Mouse (Mus musculus): Measurements from ENCODE around the gene Rnf38. TPM values are rescaled to one million over a fixed set of nuclear protein-coding genes. Genes with fewer than 3 reads are reported as not detected.

Gene Rnf38
- total and polyA plus RNA-seq, 2 experiments = 6.7 to 23.5 TPM

GRCm38 (mm10) chr4:44234004-44234866 lies 646 bp upstream of the Rnf38 start:
- DNase-seq (ENCODE audit: extremely low read depth, low read depth, low spot score) = peak; percentile 66
- TF ChIP-seq POLR2A (IDR thresholded peaks at IDR 0.05; ENCODE audit: extremely low read depth, insufficient read depth, low read length) (peak; percentile 95), CTCF (IDR thresholded peaks at IDR 0.05; ENCODE audit: low read depth, low read length) (no peak)
- WGBS = 3% methylated on average over 46 of the region's 62 CpGs
- peak overlapping the region; percentile 70 for H3K4me3 ChIP-seq (ENCODE audit: insufficient read depth, low read depth, low read length)
- H3K27me3 ChIP-seq (ENCODE audit: control insufficient read depth, insufficient read depth, low read length) = no peaks in the 10 kb centered on the region
- H3K27ac ChIP-seq (replicated peaks; ENCODE audit: insufficient read depth, low read depth, low read length) = peak overlapping the region; percentile 90
- H3K36me3 ChIP-seq (ENCODE audit: control insufficient read depth, insufficient read depth, low read length) = no peaks in the 10 kb centered on the region
- peaks cover 3% of the 10 kb centered on the region; the same call in 1 of the 2 replicates for H3K79me2 ChIP-seq (ENCODE audit: control insufficient read depth, insufficient read depth, low read length)
- peak overlapping the region; percentile 85 for H3K9ac ChIP-seq (ENCODE audit: low read depth, low read length)
- peaks cover 3% of the 10 kb centered on the region; the same call in 1 of the 2 replicates for H3K4me1 ChIP-seq (ENCODE audit: control insufficient read depth, insufficient read depth, low read length)

GRCm38 (mm10) chr4:44232771-44233712 lies 547 bp downstream of the Rnf38 start:
- peak overlapping the region; percentile 83 for H3K4me3 ChIP-seq (ENCODE audit: insufficient read depth, low read depth, low read length)
- peaks cover 3% of the 10 kb centered on the region; the same call in 1 of the 2 replicates for H3K79me2 ChIP-seq (ENCODE audit: control insufficient read depth, insufficient read depth, low read length)
- no peaks in the 10 kb centered on the region for H3K36me3 ChIP-seq (ENCODE audit: control insufficient read depth, insufficient read depth, low read length)
- TF ChIP-seq POLR2A (IDR thresholded peaks at IDR 0.05; ENCODE audit: extremely low read depth, insufficient read depth, low read length) = no peak
- no peak; the same call in 1 of the 2 replicates for TF ChIP-seq CTCF (IDR thresholded peaks at IDR 0.05; ENCODE audit: low read depth, low read length)
- peak overlapping the region; percentile 55 for H3K27ac ChIP-seq (replicated peaks; ENCODE audit: insufficient read depth, low read depth, low read length)
- no peaks in the 10 kb centered on the region for H3K27me3 ChIP-seq (ENCODE audit: control insufficient read depth, insufficient read depth, low read length)
- 2% methylated on average over 44 of the region's 68 CpGs for WGBS
- peak; percentile 33 for DNase-seq (ENCODE audit: extremely low read depth, low read depth, low spot score)
- peaks cover 3% of the 10 kb centered on the region; the same call in 1 of the 2 replicates for H3K4me1 ChIP-seq (ENCODE audit: control insufficient read depth, insufficient read depth, low read length)
- H3K9ac ChIP-seq (ENCODE audit: low read depth, low read length) = peak overlapping the region; percentile 74

- H3K79me2 ChIP-seq (ENCODE audit: control insufficient read depth, insufficient read depth, low read length) = peaks cover 23% of the 10 kb centered on the region; the same call in 1 of the 2 replicates
- no peak for DNase-seq (ENCODE audit: extremely low read depth, low read depth, low spot score)
- no peak overlapping the region for H3K4me3 ChIP-seq (ENCODE audit: insufficient read depth, low read depth, low read length)
- no peak overlapping the region for H3K9ac ChIP-seq (ENCODE audit: low read depth, low read length)
- H3K27me3 ChIP-seq (ENCODE audit: control insufficient read depth, insufficient read depth, low read length) = no peaks in the 10 kb centered on the region
- H3K4me1 ChIP-seq (ENCODE audit: control insufficient read depth, insufficient read depth, low read length) = no peaks in the 10 kb centered on the region
- 95% methylated on average over 10 of the region's 10 CpGs for WGBS
- H3K36me3 ChIP-seq (ENCODE audit: control insufficient read depth, insufficient read depth, low read length) = no peaks in the 10 kb centered on the region
- H3K27ac ChIP-seq (replicated peaks; ENCODE audit: insufficient read depth, low read depth, low read length) = no peak overlapping the region
- no peak for TF ChIP-seq CTCF (IDR thresholded peaks at IDR 0.05; ENCODE audit: low read depth, low read length)
- no peak for TF ChIP-seq POLR2A (IDR thresholded peaks at IDR 0.05; ENCODE audit: extremely low read depth, insufficient read depth, low read length)
Observed at GRCm38 (mm10) chr4:44225128-44225527, 8.5 kb downstream of the Rnf38 start.

- TF ChIP-seq POLR2A (IDR thresholded peaks at IDR 0.05; ENCODE audit: extremely low read depth, insufficient read depth, low read length) (no peak), CTCF (IDR thresholded peaks at IDR 0.05; ENCODE audit: low read depth, low read length) (no peak)
- 86% methylated on average over 9 of the region's 9 CpGs for WGBS
- H3K9ac ChIP-seq (ENCODE audit: low read depth, low read length) = no peak overlapping the region
- H3K4me3 ChIP-seq (ENCODE audit: insufficient read depth, low read depth, low read length) = no peak overlapping the region
- H3K27ac ChIP-seq (replicated peaks; ENCODE audit: insufficient read depth, low read depth, low read length) = no peak overlapping the region
- DNase-seq (ENCODE audit: extremely low read depth, low read depth, low spot score) = no peak
- H3K36me3 ChIP-seq (ENCODE audit: control insufficient read depth, insufficient read depth, low read length) = no peaks in the 10 kb centered on the region
- H3K4me1 ChIP-seq (ENCODE audit: control insufficient read depth, insufficient read depth, low read length) = no peaks in the 10 kb centered on the region
- no peaks in the 10 kb centered on the region for H3K27me3 ChIP-seq (ENCODE audit: control insufficient read depth, insufficient read depth, low read length)
- peaks cover 21% of the 10 kb centered on the region; the same call in 1 of the 2 replicates for H3K79me2 ChIP-seq (ENCODE audit: control insufficient read depth, insufficient read depth, low read length)
Observed at GRCm38 (mm10) chr4:44224141-44224540, 9.4 kb downstream of the Rnf38 start.

GRCm38 (mm10) chr4:44223444-44223843 lies 10.1 kb downstream of the Rnf38 start:
- WGBS = 57% methylated on average over 4 of the region's 4 CpGs
- no peaks in the 10 kb centered on the region for H3K4me1 ChIP-seq (ENCODE audit: control insufficient read depth, insufficient read depth, low read length)
- no peak for TF ChIP-seq CTCF (IDR thresholded peaks at IDR 0.05; ENCODE audit: low read depth, low read length)
- TF ChIP-seq POLR2A (IDR thresholded peaks at IDR 0.05; ENCODE audit: extremely low read depth, insufficient read depth, low read length) = no peak
- H3K4me3 ChIP-seq (ENCODE audit: insufficient read depth, low read depth, low read length) = no peak overlapping the region
- H3K36me3 ChIP-seq (ENCODE audit: control insufficient read depth, insufficient read depth, low read length) = no peaks in the 10 kb centered on the region
- H3K9ac ChIP-seq (ENCODE audit: low read depth, low read length) = no peak overlapping the region
- peaks cover 21% of the 10 kb centered on the region; the same call in 1 of the 2 replicates for H3K79me2 ChIP-seq (ENCODE audit: control insufficient read depth, insufficient read depth, low read length)
- DNase-seq (ENCODE audit: extremely low read depth, low read depth, low spot score) = peak; percentile 20
- no peak overlapping the region for H3K27ac ChIP-seq (replicated peaks; ENCODE audit: insufficient read depth, low read depth, low read length)
- H3K27me3 ChIP-seq (ENCODE audit: control insufficient read depth, insufficient read depth, low read length) = no peaks in the 10 kb centered on the region
